Mouse (Mus musculus) midbrain, embryonic 15.5 days (tissue): ENCODE measurements around the gene Ern2. TPM values are rescaled to one million over a fixed set of nuclear protein-coding genes. Genes with fewer than 3 reads are reported as not detected.

Source experiments
- polyA plus RNA-seq: library from polyadenylated mRNA; unstranded; fragments of >200 nt; fragmentation: Nextera tagmentation; extraction: Ambion mirVana; gene quantifications from 2 replicates; pipeline ENCODE4 v1.2.1, GENCODE M21; 2015

The Ern2 gene
- polyA plus RNA-seq, 1 experiment from 2014 or later, result 2.7 TPM

Other genes starting within 250 kb of the Ern2 start
- 27.1 and 27.5 TPM in 2 replicates for gene Cog7, start 204.5 kb downstream of the Ern2 start, polyA plus RNA-seq
- 59.0 and 63.7 TPM in 2 replicates for gene Gga2, start 165.0 kb downstream of the Ern2 start, polyA plus RNA-seq
- gene Ubfd1, start 119.0 kb downstream of the Ern2 start, polyA plus RNA-seq, result 81.4 and 85.3 TPM in 2 replicates
- 9.2 and 10.7 TPM in 2 replicates for gene Ears2, start 118.9 kb downstream of the Ern2 start, polyA plus RNA-seq
- gene Ndufab1, start 84.3 kb downstream of the Ern2 start, polyA plus RNA-seq, result 588 and 603 TPM in 2 replicates
- gene Palb2, start 53.2 kb downstream of the Ern2 start, polyA plus RNA-seq, result 4.9 and 5.0 TPM in 2 replicates
- 166 and 173 TPM in 2 replicates for gene Dctn5, start 53.2 kb downstream of the Ern2 start, polyA plus RNA-seq
- gene Plk1, start 26.8 kb downstream of the Ern2 start, polyA plus RNA-seq, result 17.2 and 22.9 TPM in 2 replicates
- gene Chp2, start 33.3 kb upstream of the Ern2 start, polyA plus RNA-seq, result 1.3 and 1.6 TPM in 2 replicates
- 107 and 117 TPM in 2 replicates for gene Prkcb, start 102.5 kb upstream of the Ern2 start, polyA plus RNA-seq